In genomic region chr15:94248386-94248785, GRCm38 (mm10) we compare ENCODE assay signal across 13 mouse cellular contexts.
A peak's percentile ranks its signal among the peaks of the same experiment; 100 is the strongest.
DNase-seq lines count a peak whose midpoint lies in the region; ATAC-seq and TF ChIP-seq lines count a peak whose summit lies in the region.
"Had no signal": no experiment of that assay in that cellular context is flagged by ENCODE, and none has a peak within 500 bp of the region (broad histone marks: within the 10 kb centered on the region; RNA-seq: fewer than 3 reads in every experiment).

No protein-coding gene starts in this region.

- 53% methylated on average over 6 of the region's 6 CpGs for WGBS in hindbrain, embryonic 12.5 days

- no peaks in the 10 kb centered on the region for H3K36me3 ChIP-seq in hindbrain, embryonic 12.5 days
- H3K36me3 ChIP-seq: neural tube, embryonic 15.5 days had no signal

- TF ChIP-seq CTCF in gastrocnemius, adult 2 months (IDR thresholded peaks at IDR 0.05): no peak

- no peaks in the 10 kb centered on the region for H3K9me3 ChIP-seq in hindbrain, embryonic 12.5 days (replicated peaks)
- H3K9me3 ChIP-seq: neural tube, embryonic 15.5 days had no signal

- intact Hi-C loops in gastrocnemius, adult 2 months (cut with DNase I): no loop called here
- intact Hi-C loops in heart, postnatal 36 days (cut with DNase I): no loop called here
- intact Hi-C loops in left cerebral cortex, postnatal 25 days (cut with DNase I): no loop called here

- H3K4me3 ChIP-seq in gastrocnemius, adult 2 months: no peak overlapping the region
- H3K4me3 ChIP-seq in hindbrain, embryonic 12.5 days: no peak overlapping the region
- H3K4me3 ChIP-seq: neural tube, embryonic 15.5 days had no signal

- peak; percentile 31 for DNase-seq in kidney, postnatal 10 days
- no peak for DNase-seq in kidney, adult 11 months
- peak; percentile 50 for DNase-seq in gastrocnemius, adult 2 months
- peak; percentile 78 to 88 for DNase-seq in heart, adult 18-20 months
- DNase-seq in heart, postnatal 36 days: peak; percentile 69 to 70
- DNase-seq in left cerebral cortex, postnatal 25 days (ENCODE audit: low spot score in 2 of 2): no peak
- DNase-seq in spleen, postnatal 14 days (ENCODE audit: low spot score in 2 of 2): no peak
- DNase-seq: cerebellum, postnatal 14 days; kidney, adult 2 months had no signal

- H3K27ac ChIP-seq in gastrocnemius, adult 2 months: no peak overlapping the region
- no peak overlapping the region for H3K27ac ChIP-seq in hindbrain, embryonic 12.5 days
- H3K27ac ChIP-seq: liver, embryonic 14.5 days; neural tube, embryonic 15.5 days had no signal

- no peak overlapping the region for H3K4me2 ChIP-seq in hindbrain, embryonic 12.5 days (replicated peaks)
- H3K4me2 ChIP-seq: neural tube, embryonic 15.5 days had no signal

- no peaks in the 10 kb centered on the region for H3K4me1 ChIP-seq in hindbrain, embryonic 12.5 days

- no peak for ATAC-seq in hindbrain, embryonic 12.5 days (ENCODE audit: low FRiP score)
- ATAC-seq: midbrain, embryonic 16.5 days had no signal

- H3K27me3 ChIP-seq in hindbrain, embryonic 12.5 days: no peaks in the 10 kb centered on the region
- H3K27me3 ChIP-seq: neural tube, embryonic 15.5 days had no signal

- H3K9ac ChIP-seq in hindbrain, embryonic 12.5 days: no peak overlapping the region
- H3K9ac ChIP-seq: liver, embryonic 14.5 days; neural tube, embryonic 15.5 days had no signal

Comparison
In these comparisons a context has a peak if more than half of its experiments do, and no peak if none do; other contexts are left out.
1. DNase-seq: peak in kidney, postnatal 10 days (single experiment), gastrocnemius, adult 2 months (single experiment), heart, adult 18-20 months (2 of 2) and heart, postnatal 36 days (2 of 2); none in kidney, adult 11 months (single experiment), left cerebral cortex, postnatal 25 days (0 of 2) and spleen, postnatal 14 days (0 of 2).